Mouse (Mus musculus) right cerebral cortex, postnatal 36 days (tissue): ENCODE results near the gene Tomm22.
"Not testable (repeated sequence)": the region's sequence is repeated elsewhere in the genome, so short reads cannot be mapped to it uniquely, and the experiment has no call there.

Source experiments
- DNase-seq, 2 experiments: peaks; one replicate each; pipeline ENCODE4 v3.0.0; 2022; ENCODE audit warnings: low spot score in 2 of 2, mixed read lengths in 1 of 2

The Tomm22 gene

GRCm38 (mm10) chr15:79670249-79670971, at the start of gene Tomm22:
Tomm22 (plus strand) TSS chr15:79670861.
- DNase-seq, result peak; percentile 82 to 88

- no peak for DNase-seq
These were observed 40.2 kb upstream of the Tomm22 start for GRCm38 (mm10) chr15:79630471-79630870.

- DNase-seq, result peak; percentile 35 to 41
These were observed 29.4 kb upstream of the Tomm22 start for GRCm38 (mm10) chr15:79641135-79641817.

- no peak for DNase-seq
These were observed 25.2 kb upstream of the Tomm22 start for GRCm38 (mm10) chr15:79645483-79645882.

GRCm38 (mm10) chr15:79648130-79648529, 22.5 kb upstream of the Tomm22 start:
- DNase-seq, result peak in 1 of 2 experiments; percentile 37

- DNase-seq, result no peak
These were observed 20.1 kb upstream of the Tomm22 start for GRCm38 (mm10) chr15:79650569-79650968.

- no peak for DNase-seq
These were observed 19.2 kb upstream of the Tomm22 start for GRCm38 (mm10) chr15:79651481-79651880.

GRCm38 (mm10) chr15:79656451-79656850, 14.2 kb upstream of the Tomm22 start:
- DNase-seq, result peak; percentile 34 to 44

- peak; percentile 78 to 79 for DNase-seq
These were observed 12.7 kb upstream of the Tomm22 start for GRCm38 (mm10) chr15:79657837-79658530.

- peak; percentile 90 to 94 for DNase-seq
These were observed 11.9 kb upstream of the Tomm22 start, which contains the start of the genes Fam227a and Cby1 for GRCm38 (mm10) chr15:79658531-79659375. Fam227a (minus strand) TSS chr15:79658956. Cby1 (plus strand) TSS chr15:79659199.

- no peak for DNase-seq
These were observed 8.8 kb upstream of the Tomm22 start for GRCm38 (mm10) chr15:79661852-79662251.

- DNase-seq, result peak in 1 of 2 experiments; percentile 54
These were observed 6.0 kb upstream of the Tomm22 start for GRCm38 (mm10) chr15:79664666-79665065.

GRCm38 (mm10) chr15:79669195-79669594, 1.5 kb upstream of the Tomm22 start:
- DNase-seq, result no peak

- no peak for DNase-seq
These were observed 275 bp downstream of the Tomm22 start for GRCm38 (mm10) chr15:79670972-79671299.

GRCm38 (mm10) chr15:79671828-79672348, 1.2 kb downstream of the Tomm22 start:
- not testable (repeated sequence) for DNase-seq

GRCm38 (mm10) chr15:79677936-79678335, 7.3 kb downstream of the Tomm22 start:
- DNase-seq, result no peak

GRCm38 (mm10) chr15:79681973-79682372, 11.3 kb downstream of the Tomm22 start:
- DNase-seq, result no peak

GRCm38 (mm10) chr15:79683146-79683545, 12.5 kb downstream of the Tomm22 start:
- DNase-seq, result no peak

GRCm38 (mm10) chr15:79683707-79684465, 13.2 kb downstream of the Tomm22 start:
- DNase-seq, result peak in 1 of 2 experiments; percentile 50

- DNase-seq, result no peak
These were observed 14.0 kb downstream of the Tomm22 start for GRCm38 (mm10) chr15:79684616-79685015.
